Mouse (Mus musculus) T-helper 1 cell (primary cell): ENCODE measurements around the gene Gnb2.

Experiments used
- in situ Hi-C: fragments of 300-600 bp; cut with MboI, MseI; formaldehyde crosslinking; loops from one replicate; pipeline ENCODE4 v1.15.1; 2025; ENCODE audit warnings: high pct_unique_total_duplicates

Gnb2 gene

GRCm38 (mm10) chr5:137485851-137486155 lies 47.5 kb downstream of the Gnb2 start:
- in situ Hi-C loops, result no loop called here

- in situ Hi-C loops, result no loop called here
These were observed 48.0 kb downstream of the Gnb2 start for GRCm38 (mm10) chr5:137485071-137485850.

DNA sequence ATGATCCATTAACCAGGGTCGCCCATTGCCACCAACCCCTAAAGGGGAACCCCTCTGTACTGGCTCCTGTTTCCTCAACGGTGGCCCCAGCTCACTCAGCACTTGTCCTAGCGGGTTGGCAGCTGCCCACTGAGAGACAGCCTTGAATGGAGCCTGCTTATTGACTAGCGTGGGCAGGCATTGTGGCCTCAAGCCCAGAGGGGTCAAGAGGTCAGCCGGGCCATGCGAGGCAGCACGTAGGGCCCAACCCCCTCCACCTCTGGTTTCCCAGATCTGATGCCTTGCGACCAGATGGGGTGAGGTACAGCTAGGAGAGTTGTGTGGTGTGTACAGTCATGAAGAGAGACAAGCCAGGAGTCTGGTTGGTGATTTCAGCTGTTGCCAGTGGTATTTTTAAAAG lies 51.4 kb downstream of the Gnb2 start:
- in situ Hi-C loops, result no loop called here

GRCm38 (mm10) chr5:137481138-137481537 lies 52.2 kb downstream of the Gnb2 start:
- in situ Hi-C loops, result no loop called here
